Mouse (Mus musculus) E14TG2a.4 (cell line): ENCODE measurements around the gene Mef2c.

Experiments
- CTCF ChIP-seq: conservative IDR thresholded peaks from 2 replicates; pipeline ENCODE4 v1.5.1; 2014; ENCODE audit warnings: low read length
- NANOG ChIP-seq: IDR thresholded peaks from 2 replicates; pipeline ENCODE4 v1.6.1; 2014; ENCODE audit warnings: borderline replicate concordance, low read length, mixed read lengths

DNA sequence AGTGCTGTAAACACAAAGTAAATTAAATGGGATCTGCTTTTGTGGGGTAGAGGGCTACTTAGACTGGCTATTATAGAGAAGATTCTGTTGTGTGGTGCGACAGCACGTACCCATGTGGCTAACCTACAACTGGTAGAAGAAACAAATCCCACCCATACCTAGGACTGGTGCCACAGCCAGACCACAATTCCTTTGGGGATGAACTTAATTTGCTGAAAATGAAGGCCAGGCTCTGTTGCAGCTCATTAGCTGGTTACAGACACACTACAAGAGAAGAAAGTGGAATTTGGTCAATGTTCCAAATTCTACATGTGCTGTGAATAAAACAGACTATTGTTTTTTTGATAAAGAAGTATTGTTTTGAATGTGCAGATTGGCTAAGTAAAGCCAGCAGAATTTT is 42.3 kb upstream of the Mef2c start:
- TF ChIP-seq CTCF: no peak
- TF ChIP-seq NANOG: no peak
